In the genomic region with DNA sequence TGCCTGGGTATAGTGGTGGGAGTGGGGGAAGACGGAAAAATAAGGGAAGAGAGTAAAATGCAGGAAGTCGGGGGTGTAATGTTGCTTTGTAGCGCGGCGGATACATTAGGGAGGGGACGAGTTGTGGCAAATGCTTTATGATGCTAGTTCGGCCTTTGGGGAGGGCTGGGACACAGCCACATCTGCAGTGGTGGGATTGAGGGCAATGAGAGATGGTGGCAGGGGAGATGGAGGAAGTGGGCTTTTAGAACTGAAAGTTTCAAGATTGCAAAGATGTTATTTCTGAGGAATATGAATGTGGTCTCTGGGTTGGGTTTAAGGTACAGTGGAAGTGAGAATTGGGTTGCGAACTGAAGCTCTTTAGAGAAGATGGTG, we compare ENCODE assay signal across 8 mouse cellular contexts. TPM values are rescaled to one million over a fixed set of nuclear protein-coding genes. Genes with fewer than 3 reads are reported as not detected.
A peak's percentile ranks its signal among the peaks of the same experiment; 100 is the strongest.
DNase-seq lines count a peak whose midpoint lies in the region; ATAC-seq and TF ChIP-seq lines count a peak whose summit lies in the region.

No protein-coding gene starts in this region.

- WGBS in heart, embryonic 10.5 days: under 1% methylated on average over 8 of the region's 8 CpGs
- WGBS in limb, embryonic 14.5 days: 2% methylated on average over 8 of the region's 8 CpGs

- DNase-seq in left cerebral cortex, adult 2 months (ENCODE audit: extremely low spot score in 1 of 2, low spot score in 2 of 2): no peak
- DNase-seq in left cerebral cortex, postnatal 36 days (ENCODE audit: low spot score in 2 of 2): no peak
- peak; percentile 35 for DNase-seq in brain, adult 2 months (ENCODE audit: low read depth, low spot score)
- no peak for DNase-seq in heart, embryonic 10.5 days (ENCODE audit: low spot score)
- DNase-seq in limb, embryonic 14.5 days (ENCODE audit: low spot score): no peak
- DNase-seq in right cerebral cortex, postnatal 25 days: no peak

- H3K36me3 ChIP-seq in heart, embryonic 10.5 days: no peaks in the 10 kb centered on the region
- H3K36me3 ChIP-seq in limb, embryonic 14.5 days (ENCODE audit: control insufficient read depth, insufficient read depth, low read length): no peaks in the 10 kb centered on the region
- H3K36me3 ChIP-seq in myocyte (ENCODE audit: control insufficient read depth, insufficient read depth): no peaks in the 10 kb centered on the region

- H3K27me3 ChIP-seq in heart, embryonic 10.5 days (ENCODE audit: insufficient read depth, poor library complexity, severe bottlenecking): no peaks in the 10 kb centered on the region
- H3K27me3 ChIP-seq in limb, embryonic 14.5 days (ENCODE audit: control insufficient read depth, insufficient read depth, low read length): no peaks in the 10 kb centered on the region
- no peaks in the 10 kb centered on the region for H3K27me3 ChIP-seq in myocyte (ENCODE audit: control insufficient read depth, insufficient read depth, insufficient read length)

- H3K9ac ChIP-seq in limb, embryonic 14.5 days (ENCODE audit: low read depth, low read length, severe bottlenecking): peak overlapping the region; percentile 91

- no peak for TF ChIP-seq POLR2A in limb, embryonic 14.5 days (IDR thresholded peaks at IDR 0.05; ENCODE audit: borderline replicate concordance, extremely low read depth, insufficient read depth, insufficient read length)
- no peak for TF ChIP-seq POLR2A in myocyte (IDR thresholded peaks at IDR 0.05; ENCODE audit: insufficient read length, low read depth)

- peak overlapping the region; percentile 95 for H3K4me3 ChIP-seq in left cerebral cortex, adult 2 months
- H3K4me3 ChIP-seq in heart, embryonic 10.5 days: peak overlapping the region; percentile 100
- peak overlapping the region; percentile 73 for H3K4me3 ChIP-seq in limb, embryonic 14.5 days (replicated peaks; ENCODE audit: low read length)
- H3K4me3 ChIP-seq in myocyte: peak overlapping the region; percentile 88

- H3K79me2 ChIP-seq in myocyte (ENCODE audit: control insufficient read depth, insufficient read depth): peaks cover 56% of the 10 kb centered on the region

- peak overlapping the region; percentile 72 for H3K4me2 ChIP-seq in limb, embryonic 14.5 days (replicated peaks; ENCODE audit: low read depth, low read length, severe bottlenecking)
- peak overlapping the region; percentile 90 for H3K4me2 ChIP-seq in myocyte (ENCODE audit: low read depth)

- H3K27ac ChIP-seq in left cerebral cortex, adult 2 months: peak overlapping the region; percentile 99
- H3K27ac ChIP-seq in heart, embryonic 10.5 days: peak overlapping the region; percentile 98
- peak overlapping the region; percentile 93 for H3K27ac ChIP-seq in limb, embryonic 14.5 days (replicated peaks; ENCODE audit: low read depth, low read length)

- intact Hi-C loops in left cerebral cortex, adult 2 months (cut with DNase I): loop anchor here (2.0 kb wide), 1 partner anchor 28 kb away; the partner anchor contains the start of gene Cd276
- intact Hi-C loops in left cerebral cortex, postnatal 36 days (cut with DNase I): loop anchor here (5.0 to 10.0 kb wide), 2 partner anchors 34 to 292 kb away; no protein-coding TSS in a partner anchor

- no peak for ATAC-seq in limb, embryonic 14.5 days (ENCODE audit: low FRiP score, low read depth)
- no peak for ATAC-seq in megakaryocyte-erythroid progenitor cell, adult 5-6 weeks (replicated peaks; ENCODE audit: low FRiP score, low TSS enrichment, poor library complexity, severe bottlenecking)

- TF ChIP-seq CTCF in left cerebral cortex, adult 2 months (IDR thresholded peaks at IDR 0.05): no peak

- peaks cover 21% of the 10 kb centered on the region for H3K4me1 ChIP-seq in heart, embryonic 10.5 days
- peaks cover 8% of the 10 kb centered on the region; the same call in 1 of the 2 replicates for H3K4me1 ChIP-seq in limb, embryonic 14.5 days (ENCODE audit: control insufficient read depth, insufficient read depth, low read length)

- peak overlapping the region; percentile 78 for H3ac ChIP-seq in myocyte (ENCODE audit: control insufficient read depth, insufficient read length)

- H3K9me3 ChIP-seq in heart, embryonic 10.5 days: no peaks in the 10 kb centered on the region
- H3K9me3 ChIP-seq in limb, embryonic 14.5 days (ENCODE audit: control insufficient read depth, low read length): no peaks in the 10 kb centered on the region

TF ChIP-seq in myocyte, 11 proteins besides CTCF, POLR2A, EP300 and RAD21:
- TF ChIP-seq E2F4 (IDR thresholded peaks at IDR 0.05; ENCODE audit: insufficient read depth): no peak
- no peak for TF ChIP-seq USF1 (IDR thresholded peaks at IDR 0.05; ENCODE audit: low read depth)
- TF ChIP-seq POLR2AphosphoS2 (IDR thresholded peaks at IDR 0.05; ENCODE audit: insufficient read length, low read depth): no peak
- no peak for TF ChIP-seq MYOG (IDR thresholded peaks at IDR 0.05; ENCODE audit: control insufficient read depth in 1 of 3, insufficient read depth in 1 of 3, insufficient read length in 2 of 3, low read depth in 2 of 3)
- TF ChIP-seq TCF12 (IDR thresholded peaks at IDR 0.05; ENCODE audit: insufficient read depth, poor library complexity, severe bottlenecking): no peak
- TF ChIP-seq MAX (IDR thresholded peaks at IDR 0.05; ENCODE audit: low read depth): no peak
- TF ChIP-seq MYOD1 (IDR thresholded peaks at IDR 0.05; ENCODE audit: control insufficient read depth in 1 of 3, insufficient read length in 2 of 3, low read depth in 2 of 3): no peak
- no peak for TF ChIP-seq TCF3 (IDR thresholded peaks at IDR 0.05; ENCODE audit: insufficient read length, low read depth)
- no peak for TF ChIP-seq REST (IDR thresholded peaks at IDR 0.05; ENCODE audit: insufficient read depth, insufficient read length)
- TF ChIP-seq CEBPB (IDR thresholded peaks at IDR 0.05; ENCODE audit: insufficient read depth, poor library complexity, severe bottlenecking): no peak
- no peak for TF ChIP-seq SRF (IDR thresholded peaks at IDR 0.05; ENCODE audit: control insufficient read depth, insufficient read length, low read depth)

RNA-seq across cellular contexts. Expression of gene Nptn, which starts 1.2 kb away (rescaled TPM):
- 100 to 1,000 TPM; 951 to 958 TPM for total RNA-seq in left cerebral cortex, adult 2 months (2021)
- total RNA-seq in left cerebral cortex, postnatal 36 days (2021): 1,000 to 10,000 TPM in 1 of 2 experiments, 100 to 1,000 TPM in 1; 963 to 1,027 TPM
- 88.3 and 103 TPM in 2 replicates for polyA plus RNA-seq in heart, embryonic 10.5 days (2016; fragmentation: Nextera tagmentation; extraction: Ambion mirVana)
- polyA plus RNA-seq in limb, embryonic 14.5 days (2012; rRNA removed): 335 and 379 TPM in 2 replicates
- polyA plus RNA-seq in limb, embryonic 14.5 days (2014; fragmentation: Nextera tagmentation; extraction: Ambion mirVana): 121 and 135 TPM in 2 replicates
- polyA plus RNA-seq in myocyte (2012; fragmentation: generic; extraction: Trizol): 349 TPM
- 142 and 165 TPM in 2 replicates for total RNA-seq in megakaryocyte-erythroid progenitor cell, adult 5-6 weeks (2014; fragmentation: Nextera tagmentation)
- total RNA-seq in megakaryocyte-erythroid progenitor cell, adult 5-6 weeks (2017): 73.2 and 106 TPM in 2 replicates

RNA-seq across cellular contexts. Expression of gene Cd276, which starts 28.0 kb away (rescaled TPM):
- 1 to 10 TPM; 7.3 to 8.0 TPM for total RNA-seq in left cerebral cortex, adult 2 months (2021)
- 1 to 10 TPM; 8.7 to 8.8 TPM for total RNA-seq in left cerebral cortex, postnatal 36 days (2021)
- 33.1 and 38.8 TPM in 2 replicates for polyA plus RNA-seq in heart, embryonic 10.5 days (2016; fragmentation: Nextera tagmentation; extraction: Ambion mirVana)
- polyA plus RNA-seq in limb, embryonic 14.5 days (2012; rRNA removed): 64.8 and 89.2 TPM in 2 replicates
- 64.9 and 74.9 TPM in 2 replicates for polyA plus RNA-seq in limb, embryonic 14.5 days (2014; fragmentation: Nextera tagmentation; extraction: Ambion mirVana)
- 49.5 TPM for polyA plus RNA-seq in myocyte (2012; fragmentation: generic; extraction: Trizol)
- total RNA-seq in megakaryocyte-erythroid progenitor cell, adult 5-6 weeks (2014; fragmentation: Nextera tagmentation): 0.45 TPM in 1 of 2 replicates, not detected in the other
- total RNA-seq in megakaryocyte-erythroid progenitor cell, adult 5-6 weeks (2017): not detected in 2 replicates

Comparison
In these comparisons a context has a peak if more than half of its experiments do, and no peak if none do; other contexts are left out.
1. RNA of gene Nptn, which starts 1.2 kb away (total RNA-seq): 963 to 1,027 TPM in left cerebral cortex, postnatal 36 days and 951 to 958 TPM in left cerebral cortex, adult 2 months; 73.2 to 165 TPM in megakaryocyte-erythroid progenitor cell, adult 5-6 weeks; every median in the first group is over 4 times any median in the second.
2. RNA of gene Cd276, which starts 28.0 kb away (total RNA-seq): 8.7 to 8.8 TPM in left cerebral cortex, postnatal 36 days and 7.3 to 8.0 TPM in left cerebral cortex, adult 2 months; 0.45 TPM in megakaryocyte-erythroid progenitor cell, adult 5-6 weeks; every median in the first group is over 4 times any median in the second.
3. Peak in every context shown above with its lines, with median percentiles within 50 percentile points of each other: H3K27ac ChIP-seq and H3K4me3 ChIP-seq.